Mouse (Mus musculus) activated CD4-positive, CD25-positive, alpha-beta regulatory T cell, adult 4 months (primary cell): ENCODE measurements at regions not wholly inside any gene's neighbourhood (a gene's known extent, or its start where the extent isn't known, plus 50 kb on each side); places are given as distances from the start of the nearest gene placed in this dataset.

Source experiments
- ATAC-seq: one replicate; pipeline ENCODE4 v1.8.0; 2017

DNA sequence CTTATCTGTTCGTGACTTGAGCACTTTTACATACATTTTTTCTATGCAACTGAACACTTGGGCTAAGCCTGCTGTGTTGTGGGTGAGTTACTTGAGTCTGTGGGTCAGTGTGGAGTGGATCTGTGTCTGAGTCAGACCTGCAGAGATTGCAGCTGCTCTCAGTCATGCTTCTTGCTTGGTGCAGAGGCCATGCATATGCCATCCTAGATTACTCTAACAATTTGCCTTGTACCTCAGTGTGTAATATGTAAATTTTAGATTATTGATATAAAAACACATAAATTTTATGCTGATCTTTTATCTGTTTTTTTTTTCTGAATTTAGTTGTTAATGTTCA lies 326.2 kb downstream of the 1700129C05Rik start:
- ATAC-seq, result no peak

DNA sequence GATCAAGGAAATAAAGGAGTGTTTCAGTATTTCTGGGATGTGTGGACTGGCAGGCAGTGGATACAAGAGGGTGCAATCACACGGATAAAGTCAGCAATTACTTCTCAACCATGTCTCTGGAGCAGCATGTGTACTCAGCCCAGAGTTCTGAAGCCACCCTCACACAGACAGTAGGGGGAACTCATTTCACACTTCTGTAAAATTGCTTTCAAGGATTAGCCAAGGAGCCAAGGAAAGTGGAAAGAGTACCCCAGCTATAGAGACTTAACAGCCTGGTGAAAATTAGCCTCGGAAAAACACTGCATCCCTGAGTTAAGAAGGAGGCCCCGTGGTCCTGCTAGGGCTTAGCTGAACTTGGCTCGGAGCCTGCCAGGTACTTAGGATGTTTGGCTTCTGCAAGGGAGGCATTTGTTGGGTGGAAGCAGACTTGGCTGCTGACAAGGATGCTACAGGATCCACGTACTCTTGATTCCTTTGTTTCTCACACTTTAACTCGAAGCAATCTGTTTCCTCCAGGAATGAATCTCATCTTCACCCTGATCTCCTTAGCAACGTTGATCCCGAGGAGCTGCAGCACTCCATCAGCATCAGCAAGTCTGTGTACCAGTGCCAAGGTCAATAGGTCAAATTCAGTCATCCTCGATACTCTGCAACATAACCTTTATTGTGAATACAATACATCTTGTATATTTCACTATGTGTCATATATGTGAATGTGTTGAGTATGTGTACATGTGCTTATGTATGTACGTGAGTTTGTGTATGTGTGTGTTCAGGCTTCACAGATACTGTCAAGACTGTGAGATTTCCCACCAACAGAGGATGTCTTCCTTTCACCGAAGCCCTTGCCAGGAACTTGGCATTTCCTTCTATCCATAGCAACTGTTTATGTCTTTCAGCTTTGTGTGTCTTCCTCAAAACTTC lies 326.8 kb downstream of the 1700129C05Rik start:
- ATAC-seq, result no peak

DNA sequence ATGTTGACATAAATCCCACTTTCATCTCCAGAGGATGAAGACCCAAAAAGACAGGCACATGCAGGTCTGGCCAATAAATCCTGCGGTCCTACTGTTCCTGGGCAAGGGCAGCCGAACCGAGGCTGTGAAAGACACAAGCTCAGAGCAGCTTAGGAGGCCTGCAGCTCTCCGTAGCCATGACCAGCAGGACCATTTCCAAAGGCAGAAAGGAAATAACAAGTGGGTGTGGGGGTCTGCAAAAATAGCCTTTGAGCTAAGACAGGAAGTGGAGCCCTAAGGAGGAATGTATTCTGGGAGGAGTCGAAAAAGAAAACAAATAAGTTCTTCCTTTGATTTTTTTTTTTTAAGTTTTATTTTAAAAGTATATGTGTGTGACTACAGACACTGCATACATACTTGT lies 330.1 kb downstream of the 1700129C05Rik start:
- ATAC-seq, result no peak

GRCm38 (mm10) chr14:58801402-58801861 lies 341.3 kb downstream of the 1700129C05Rik start:
- ATAC-seq, result no peak

- ATAC-seq, result no peak
Observed at GRCm38 (mm10) chr14:58788190-58788945, 354.3 kb downstream of the 1700129C05Rik start.

- ATAC-seq, result no peak
Observed at GRCm38 (mm10) chr14:58787618-58788017, 355.1 kb downstream of the 1700129C05Rik start.

DNA sequence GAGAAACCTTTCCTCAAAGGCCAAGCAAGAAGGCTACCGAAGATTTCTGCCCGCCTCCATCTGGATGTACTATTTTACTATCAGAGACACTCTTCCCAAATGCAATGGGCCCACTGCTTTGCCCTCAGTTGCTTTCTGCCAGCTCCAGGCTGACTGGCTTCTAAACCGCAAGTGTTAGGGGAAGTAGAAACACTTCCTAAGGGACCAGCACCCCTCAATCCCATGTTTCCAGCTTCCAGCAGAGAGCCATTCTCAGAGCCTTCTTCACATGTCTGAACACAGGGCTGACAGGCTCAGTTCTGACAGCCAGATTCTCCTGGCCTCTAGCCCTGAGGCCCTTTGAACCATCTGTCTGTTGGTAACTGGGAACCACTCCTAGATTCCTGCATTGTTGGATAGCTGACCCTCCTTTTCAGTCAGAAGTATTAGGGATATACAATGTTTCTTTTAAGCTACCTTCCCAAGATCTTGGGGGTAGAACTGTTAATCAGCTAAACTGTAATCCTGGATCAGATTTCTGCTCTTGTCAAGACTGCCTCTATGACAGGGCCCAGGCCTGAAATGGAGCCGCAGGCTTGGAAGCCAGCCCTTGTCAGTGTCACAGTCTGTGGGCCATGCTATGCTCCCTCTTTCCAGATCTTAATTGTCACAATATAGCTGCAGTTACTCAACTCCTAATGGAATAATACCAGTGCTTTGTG lies 355.8 kb downstream of the 1700129C05Rik start:
- no peak for ATAC-seq

- no peak for ATAC-seq
Observed at GRCm38 (mm10) chr14:58783201-58783600, 359.5 kb downstream of the 1700129C05Rik start.

DNA sequence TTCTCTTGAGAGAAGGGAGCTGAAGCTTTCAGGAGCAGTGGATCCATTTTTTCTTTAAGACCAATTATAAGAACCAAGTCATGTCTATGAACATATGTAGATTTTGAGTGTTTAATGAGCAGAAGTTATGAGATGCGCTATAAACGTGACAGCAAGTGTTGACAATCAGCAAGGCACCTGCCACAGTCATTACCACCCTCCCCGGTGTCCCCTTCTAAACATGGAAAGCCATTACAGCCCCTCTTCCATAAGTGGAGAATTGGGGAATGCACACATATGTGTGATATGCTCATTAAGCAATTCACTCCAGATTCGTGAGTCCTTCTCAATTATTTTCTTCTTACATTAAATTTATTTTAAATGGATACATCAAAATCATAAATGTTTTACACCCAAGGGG lies 362.4 kb downstream of the 1700129C05Rik start:
- no peak for ATAC-seq

DNA sequence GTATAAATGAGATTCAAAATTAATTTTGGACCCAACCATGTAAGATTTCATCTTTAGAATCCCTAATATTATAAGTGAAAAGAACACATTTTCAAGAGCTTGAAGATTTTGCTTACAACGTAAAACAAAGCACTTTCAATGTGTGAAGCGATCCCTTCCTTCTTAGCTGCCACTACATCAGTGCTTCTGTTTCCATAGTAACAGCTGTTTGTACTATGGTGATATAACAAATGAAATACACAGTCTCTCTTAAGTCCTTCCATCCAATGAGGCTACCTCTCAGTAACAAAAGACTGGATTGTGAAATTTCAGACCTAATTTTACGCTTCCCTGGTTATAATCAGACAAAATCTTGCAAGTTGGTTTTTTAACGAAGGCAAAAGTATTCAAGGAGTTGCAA lies 364.0 kb downstream of the 1700129C05Rik start:
- no peak for ATAC-seq

GRCm38 (mm10) chr14:58761291-58761690 lies 381.4 kb downstream of the 1700129C05Rik start:
- ATAC-seq, result no peak

DNA sequence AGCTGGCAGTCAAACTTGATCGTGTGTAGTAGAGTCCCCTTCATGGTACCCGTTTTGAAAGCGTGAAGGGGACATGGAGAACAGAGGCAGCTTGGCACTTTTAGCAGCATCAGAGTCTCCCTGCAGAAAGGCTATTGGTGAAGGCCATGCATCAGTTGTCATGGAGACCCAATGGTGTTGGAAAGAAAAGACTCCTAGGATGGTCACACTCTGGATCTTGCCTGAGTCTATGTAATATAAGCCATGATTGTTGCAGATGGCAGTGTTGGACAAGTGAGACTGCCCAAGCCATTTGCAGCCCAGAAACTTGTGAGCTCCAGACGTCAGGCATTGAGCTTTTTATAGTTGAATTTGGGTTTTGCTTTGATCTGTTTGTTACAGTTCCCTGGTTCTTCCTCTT lies 382.9 kb downstream of the 1700129C05Rik start:
- ATAC-seq, result no peak

DNA sequence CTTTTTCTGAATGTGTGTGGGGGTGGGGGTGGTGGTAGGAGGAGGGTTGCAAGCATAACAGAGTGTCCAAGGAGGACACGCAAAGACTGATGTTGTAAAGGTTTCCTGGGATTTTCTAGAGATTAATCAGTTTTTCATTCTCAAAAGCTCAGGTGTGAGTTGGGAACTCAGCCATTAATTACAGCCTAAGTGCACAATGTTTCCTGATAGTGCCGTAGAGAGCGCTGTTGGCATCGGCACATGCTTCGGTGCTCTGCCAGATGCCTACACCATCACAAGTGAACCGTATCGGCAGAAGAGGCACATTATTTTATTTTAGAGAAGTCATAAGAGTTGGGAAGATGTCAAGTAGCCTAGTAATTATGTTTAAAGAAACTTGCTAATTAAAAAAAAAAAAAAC lies 388.9 kb downstream of the 1700129C05Rik start:
- ATAC-seq, result no peak

DNA sequence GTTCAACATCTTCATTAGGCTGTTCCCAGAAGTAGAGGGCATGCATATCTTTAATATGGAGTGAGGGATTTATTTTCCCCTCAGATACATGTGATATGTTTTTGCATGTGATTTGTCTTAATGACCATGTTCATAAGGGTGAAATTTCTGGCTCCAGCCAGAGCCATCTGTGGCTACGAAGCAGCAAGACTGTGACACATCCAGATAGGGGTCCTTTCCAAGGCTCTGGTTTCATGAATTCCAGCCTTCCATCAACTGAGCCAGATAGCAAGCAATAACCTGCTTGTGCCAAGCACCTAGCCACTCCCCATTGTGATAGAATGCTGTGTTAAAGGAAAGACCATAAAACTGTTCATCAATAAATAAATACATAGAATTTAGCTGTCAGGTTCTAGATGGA lies 389.6 kb downstream of the 1700129C05Rik start:
- no peak for ATAC-seq

- no peak for ATAC-seq
Observed at GRCm38 (mm10) chr14:58726418-58726817, 416.3 kb downstream of the 1700129C05Rik start.

GRCm38 (mm10) chr14:58714856-58715255 lies 427.8 kb downstream of the 1700129C05Rik start:
- ATAC-seq, result no peak

GRCm38 (mm10) chr14:58709861-58710260 lies 432.8 kb downstream of the 1700129C05Rik start:
- ATAC-seq, result no peak

- no peak for ATAC-seq
Observed at GRCm38 (mm10) chr14:58709281-58709680, 433.4 kb downstream of the 1700129C05Rik start.

DNA sequence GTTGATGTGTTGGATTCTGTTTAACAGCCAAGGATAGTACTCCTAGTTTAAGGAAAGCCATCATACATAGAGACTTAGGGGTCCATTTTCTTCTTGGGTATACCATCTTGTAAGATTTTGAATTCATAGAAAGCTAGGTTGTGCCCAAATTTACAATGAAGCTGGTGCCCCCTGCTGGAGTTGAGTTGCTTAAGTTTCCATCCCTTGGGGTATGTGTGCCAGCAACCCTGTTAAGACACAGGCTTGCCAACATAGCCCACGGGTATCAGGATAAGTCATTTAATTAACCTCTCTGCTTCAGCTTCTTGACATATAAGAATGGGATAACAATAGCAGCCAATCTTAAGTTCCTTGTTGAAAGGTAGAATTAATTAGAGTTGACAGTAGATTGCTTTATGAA lies 440.9 kb downstream of the 1700129C05Rik start:
- no peak for ATAC-seq

DNA sequence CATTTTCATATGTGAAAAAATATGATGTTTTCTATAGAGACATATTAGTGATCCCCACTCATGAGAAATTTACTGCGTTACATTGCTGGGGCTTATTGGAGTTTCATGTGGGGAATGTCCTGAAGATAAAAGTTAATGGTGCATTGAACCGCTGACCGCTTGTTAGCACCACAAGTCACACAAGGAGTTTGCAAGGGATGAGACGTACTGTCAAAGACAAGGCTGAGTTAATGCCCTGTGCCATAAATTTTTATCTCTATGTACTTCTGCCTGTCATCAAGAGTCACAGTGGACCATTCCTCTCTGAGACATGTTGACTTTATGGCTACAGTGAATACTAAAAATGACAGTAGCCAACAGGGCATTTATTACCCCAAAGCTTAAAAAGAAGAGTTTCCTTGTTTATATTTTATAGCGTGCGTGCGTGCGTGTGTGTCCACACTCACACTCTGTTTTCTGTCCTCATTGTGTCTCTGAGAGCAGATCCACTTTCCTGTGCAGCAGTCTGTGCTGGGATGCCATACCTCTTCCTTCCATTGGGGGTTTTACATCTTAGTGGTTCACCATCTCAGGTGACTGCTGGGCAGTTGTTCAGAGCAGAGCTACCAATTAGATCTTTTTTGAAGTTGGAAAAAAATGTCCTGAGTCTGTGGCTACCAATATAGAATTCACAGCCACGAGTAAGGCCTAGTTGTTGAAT lies 451.4 kb downstream of the 1700129C05Rik start:
- no peak for ATAC-seq

GRCm38 (mm10) chr14:58687814-58688213 lies 454.9 kb downstream of the 1700129C05Rik start:
- ATAC-seq, result no peak

GRCm38 (mm10) chr14:58678781-58679180 lies 463.9 kb downstream of the 1700129C05Rik start:
- ATAC-seq, result no peak
